Mouse (Mus musculus) layer of hippocampus, adult 2 months (tissue): ENCODE measurements at regions not wholly inside any gene's neighbourhood (a gene's known extent, or its start where the extent isn't known, plus 50 kb on each side); places are given as distances from the start of the nearest gene placed in this dataset.
A peak's percentile ranks its signal among the peaks of the same experiment; 100 is the strongest.
"Not testable (repeated sequence)": the region's sequence is repeated elsewhere in the genome, so short reads cannot be mapped to it uniquely, and the experiment has no call there.

Source experiments
- DNase-seq, 2 experiments: peaks; one replicate each; pipeline ENCODE4 v3.0.0; 2022; ENCODE audit warnings: low spot score in 2 of 2
- H3K27ac ChIP-seq: fragments of 200-600 bp; 2 replicates; pipeline ENCODE4 v1.8.1; 2022
- H3K4me3 ChIP-seq: fragments of 200-600 bp; 2 replicates; pipeline ENCODE4 v1.8.1; 2022; ENCODE audit warnings: mild to moderate bottlenecking
- CTCF ChIP-seq: fragments of 200-600 bp; conservative IDR thresholded peaks from 2 replicates; pipeline ENCODE4 v1.8.1; 2022; ENCODE audit warnings: antibody characterized with exemption, mild to moderate bottlenecking, moderate library complexity

GRCm38 (mm10) chr3:6957681-6958080, 337.4 kb upstream of the 1700008P02Rik start:
- no peak for TF ChIP-seq CTCF
- Histone ChIP-seq H3K4me3 (no peak overlapping the region), H3K27ac (no peak overlapping the region)
- DNase-seq, result no peak

GRCm38 (mm10) chr3:6932535-6933103, 312.4 kb upstream of the 1700008P02Rik start:
- no peak for DNase-seq
- Histone ChIP-seq H3K27ac (no peak overlapping the region), H3K4me3 (no peak overlapping the region)
- TF ChIP-seq CTCF, result no peak

GRCm38 (mm10) chr3:6926737-6927136, 306.5 kb upstream of the 1700008P02Rik start:
- Histone ChIP-seq H3K4me3 (no peak overlapping the region), H3K27ac (no peak overlapping the region)
- TF ChIP-seq CTCF, result no peak
- no peak for DNase-seq

GRCm38 (mm10) chr3:6922647-6923046, 302.4 kb upstream of the 1700008P02Rik start:
- not testable (repeated sequence) for DNase-seq, H3K27ac ChIP-seq, H3K4me3 ChIP-seq

GRCm38 (mm10) chr3:6920253-6920652, 300.0 kb upstream of the 1700008P02Rik start:
- no peak for TF ChIP-seq CTCF
- H3K27ac ChIP-seq, result no peak overlapping the region

GRCm38 (mm10) chr3:6887936-6888335, 267.7 kb upstream of the 1700008P02Rik start:
- DNase-seq, result no peak
- no peak overlapping the region for H3K27ac ChIP-seq
- TF ChIP-seq CTCF, result no peak

More at GRCm38 (mm10) chr3:6920253-6920652, 300.0 kb upstream of the 1700008P02Rik start:
- H3K4me3 ChIP-seq, result no peak overlapping the region
- DNase-seq, result no peak

GRCm38 (mm10) chr3:6887053-6887700, 266.9 kb upstream of the 1700008P02Rik start:
- no peak overlapping the region for H3K27ac ChIP-seq
- TF ChIP-seq CTCF, result no peak
- no peak overlapping the region for H3K4me3 ChIP-seq
- peak in 1 of 2 experiments; percentile 10 for DNase-seq

More at GRCm38 (mm10) chr3:6887936-6888335, 267.7 kb upstream of the 1700008P02Rik start:
- H3K4me3 ChIP-seq, result no peak overlapping the region

- TF ChIP-seq CTCF, result no peak
- no peak for DNase-seq
- no peak overlapping the region for H3K4me3 ChIP-seq
- H3K27ac ChIP-seq, result no peak overlapping the region
Observed at GRCm38 (mm10) chr3:6886200-6887052, 266.2 kb upstream of the 1700008P02Rik start.

- H3K27ac ChIP-seq, result no peak overlapping the region
- no peak for DNase-seq
- no peak overlapping the region for H3K4me3 ChIP-seq
- TF ChIP-seq CTCF, result no peak
Observed at GRCm38 (mm10) chr3:6883401-6883800, 263.2 kb upstream of the 1700008P02Rik start.

GRCm38 (mm10) chr3:6876265-6876664, 256.0 kb upstream of the 1700008P02Rik start:
- no peak for DNase-seq
- TF ChIP-seq CTCF, result no peak
- Histone ChIP-seq H3K4me3 (no peak overlapping the region), H3K27ac (no peak overlapping the region)

GRCm38 (mm10) chr3:6872170-6872569, 251.9 kb upstream of the 1700008P02Rik start:
- Histone ChIP-seq H3K4me3 (no peak overlapping the region), H3K27ac (no peak overlapping the region)
- TF ChIP-seq CTCF, result no peak
- DNase-seq, result no peak

- Histone ChIP-seq H3K27ac (no peak overlapping the region), H3K4me3 (no peak overlapping the region)
- DNase-seq, result no peak
- TF ChIP-seq CTCF, result no peak
Observed at GRCm38 (mm10) chr3:6871752-6872151, 251.5 kb upstream of the 1700008P02Rik start.

GRCm38 (mm10) chr3:6866148-6866483, 245.9 kb upstream of the 1700008P02Rik start:
- no peak overlapping the region for H3K27ac ChIP-seq
- H3K4me3 ChIP-seq, result no peak overlapping the region
- no peak for TF ChIP-seq CTCF
- DNase-seq, result no peak
